Mouse (Mus musculus) brain, embryonic 14.5 days (tissue): ENCODE data around the gene Zfp366. TPM values are rescaled to one million over a fixed set of nuclear protein-coding genes. Genes with fewer than 3 reads are reported as not detected.
"Not testable (repeated sequence)": the region's sequence is repeated elsewhere in the genome, so short reads cannot be mapped to it uniquely, and the experiment has no call there.

Experiments used
- DNase-seq: peaks from one replicate; pipeline ENCODE4 v3.0.0-alpha.2; 2011; ENCODE audit warnings: low read depth
- CTCF ChIP-seq: fragments of 200-500 bp; IDR thresholded peaks from 2 replicates; pipeline ENCODE4 v1.5.1; 2012; ENCODE audit warnings: inconsistent platforms, mild to moderate bottlenecking, moderate library complexity, borderline replicate concordance; ENCODE audit not compliant: insufficient read depth, insufficient read length; ENCODE audit errors: extremely low read depth
- POLR2A ChIP-seq: fragments of 200-500 bp; IDR thresholded peaks from 2 replicates; pipeline ENCODE4 v1.6.1; 2012; ENCODE audit warnings: mild to moderate bottlenecking, inconsistent platforms, borderline replicate concordance; ENCODE audit not compliant: poor library complexity, insufficient read depth, insufficient read length, severe bottlenecking; ENCODE audit errors: extremely low read depth
- polyA plus RNA-seq: library from polyadenylated mRNA; depleted of rRNA; stranded (reverse); fragments of >200 nt; gene quantifications from 2 replicates; pipeline ENCODE4 v1.2.3, GENCODE M21; 2012

The Zfp366 gene
- polyA plus RNA-seq, 1 experiment = 4.4 TPM

DNA sequence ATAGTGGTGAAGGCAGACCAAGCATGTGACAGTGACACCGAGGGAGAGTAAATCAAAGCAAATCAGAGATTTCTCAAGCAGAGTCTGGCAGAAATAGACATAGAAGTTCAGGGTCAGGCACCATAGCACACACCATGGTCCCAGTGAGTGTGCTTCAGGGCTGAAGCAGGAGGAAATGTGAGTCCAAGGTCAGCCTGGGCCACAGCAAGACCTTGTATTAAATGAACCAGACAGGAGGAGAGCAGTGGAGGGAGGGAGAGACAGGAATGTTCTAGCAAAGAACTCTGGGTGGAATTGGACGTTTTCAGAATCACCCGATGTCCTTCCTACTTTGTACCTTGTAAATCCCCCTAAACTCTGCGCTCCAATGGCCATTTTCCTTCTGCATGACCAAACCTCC lies 21.6 kb upstream of the Zfp366 start:
- TF ChIP-seq CTCF (no peak), POLR2A (no peak)
- DNase-seq = no peak

GRCm38 (mm10) chr13:99163521-99164359 lies 20.9 kb upstream of the Zfp366 start:
- TF ChIP-seq CTCF (no peak), POLR2A (no peak)
- peak; percentile 41 for DNase-seq

DNA sequence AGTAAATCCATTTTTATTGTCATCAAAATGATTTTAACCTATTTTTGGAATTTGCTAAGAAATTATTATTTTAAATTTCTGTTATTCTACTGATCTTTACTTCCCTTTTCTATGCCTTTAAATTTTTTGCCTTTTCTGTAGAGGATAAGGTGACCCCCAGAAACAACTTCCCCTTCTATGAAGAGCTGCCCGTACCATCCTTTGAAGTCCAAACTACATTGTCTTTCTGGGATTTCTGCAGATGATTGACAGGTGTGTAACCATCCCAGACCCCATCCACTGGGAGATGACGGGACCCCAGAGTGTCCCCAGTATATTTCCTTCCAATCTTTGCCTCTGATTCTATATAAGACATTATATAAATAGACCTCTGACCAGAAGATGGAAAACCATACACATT lies 20.3 kb upstream of the Zfp366 start:
- no peak for DNase-seq
- TF ChIP-seq POLR2A (no peak), CTCF (no peak)

- no peak for TF ChIP-seq POLR2A
- no peak for DNase-seq
Observed at GRCm38 (mm10) chr13:99169401-99169800, 15.2 kb upstream of the Zfp366 start.

DNA sequence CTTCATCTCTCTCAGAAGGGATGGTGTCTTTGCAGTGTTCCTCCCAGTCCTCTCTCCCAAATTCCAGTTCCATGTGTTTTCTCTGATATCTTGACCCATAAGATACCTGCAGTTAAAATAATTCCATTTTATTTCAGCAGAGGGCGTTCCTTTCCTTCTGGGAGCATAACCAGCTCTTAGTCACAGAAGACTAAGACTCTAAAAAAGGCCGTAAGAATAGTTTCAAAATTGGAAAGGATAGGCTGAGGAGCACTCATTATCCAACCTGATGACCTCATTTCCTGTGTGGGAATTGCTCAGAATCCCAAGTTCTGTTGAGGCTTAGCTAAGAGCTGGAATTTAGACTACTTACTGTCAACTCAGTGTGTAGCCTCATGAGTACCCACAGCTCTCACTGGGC lies 14.3 kb upstream of the Zfp366 start:
- DNase-seq = no peak
- TF ChIP-seq CTCF (no peak), POLR2A (no peak)

- no peak for TF ChIP-seq CTCF
- TF ChIP-seq POLR2A = no peak
- peak; percentile 50 for DNase-seq
Observed at GRCm38 (mm10) chr13:99173849-99174248, 10.8 kb upstream of the Zfp366 start.

DNA sequence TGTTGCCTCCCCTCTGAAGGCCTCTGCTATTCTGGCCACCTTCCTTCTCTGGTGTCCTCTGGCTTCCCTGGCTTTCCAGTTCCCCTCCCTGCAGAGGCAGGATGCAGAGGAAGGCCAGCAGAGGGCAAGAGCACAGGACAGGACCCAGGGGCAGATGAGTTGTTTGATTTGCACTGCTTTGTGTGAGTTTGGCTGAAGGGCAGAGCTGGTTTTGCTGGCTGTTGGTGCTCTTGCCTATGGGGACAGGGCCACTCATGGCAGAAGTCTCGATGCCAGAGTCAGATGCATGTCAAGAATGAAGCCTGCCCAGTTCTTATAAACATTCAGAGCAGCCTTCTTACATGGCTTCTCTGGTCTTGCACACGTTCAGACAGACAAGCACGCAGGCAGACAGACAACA lies 1.8 kb upstream of the Zfp366 start:
- DNase-seq = not testable (repeated sequence)

DNA sequence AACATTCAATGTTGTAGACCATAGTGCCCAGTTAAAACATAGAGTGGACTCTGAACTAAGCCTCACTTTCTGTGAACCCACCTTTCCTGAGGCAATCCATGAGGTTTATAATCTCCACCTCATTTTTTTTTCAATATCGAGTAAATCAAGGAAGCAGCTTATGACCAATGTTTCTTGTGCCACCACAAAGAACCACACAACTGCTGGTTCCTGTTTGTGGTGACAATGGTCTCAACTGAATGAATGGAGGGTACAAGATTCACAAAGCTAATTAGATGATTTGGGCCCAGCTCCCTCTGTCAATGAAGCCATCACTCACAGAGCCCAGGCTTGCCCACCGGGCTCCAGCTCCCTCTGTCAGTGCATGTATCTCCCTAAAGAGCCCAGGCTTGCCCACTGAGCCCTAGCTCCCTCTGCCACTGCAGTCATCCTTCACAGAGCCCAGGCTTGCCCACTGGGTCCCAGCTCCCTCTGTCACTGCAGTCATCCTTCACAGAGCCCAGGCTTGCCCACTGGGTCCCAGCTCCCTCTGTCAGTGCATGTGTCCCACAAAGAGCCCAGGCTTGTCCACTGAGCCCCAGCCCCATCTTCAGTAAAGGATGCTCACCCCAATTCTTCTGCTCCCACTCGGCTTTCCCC lies 1.2 kb upstream of the Zfp366 start:
- TF ChIP-seq POLR2A (no peak), CTCF (no peak)
- no peak for DNase-seq

- no peak for DNase-seq
- TF ChIP-seq CTCF (no peak), POLR2A (no peak)
Observed at GRCm38 (mm10) chr13:99185573-99185972, 950 bp downstream of the Zfp366 start.

- DNase-seq = no peak
- TF ChIP-seq CTCF (no peak), POLR2A (no peak)
Observed at GRCm38 (mm10) chr13:99186138-99186853, 1.7 kb downstream of the Zfp366 start.

DNA sequence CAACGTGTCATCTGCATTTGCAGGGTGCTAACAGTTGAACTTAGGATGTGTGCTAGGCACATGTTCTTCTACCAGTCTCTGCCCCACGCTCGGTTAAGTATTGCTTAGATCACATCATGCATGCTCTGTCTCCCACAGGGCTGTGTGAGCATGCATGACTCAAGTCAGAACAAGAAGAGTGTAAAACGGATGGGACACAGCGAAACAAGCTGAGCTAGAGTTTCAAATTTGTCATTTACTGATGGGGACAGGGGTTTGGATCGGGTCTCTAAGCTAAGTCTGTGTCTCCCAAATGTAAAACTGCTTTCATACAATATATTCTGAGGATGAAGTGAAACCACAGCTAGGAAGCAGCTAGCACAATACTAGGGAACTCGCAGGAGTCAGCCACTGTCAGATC lies 2.2 kb downstream of the Zfp366 start:
- DNase-seq = no peak
- no peak for TF ChIP-seq POLR2A

- TF ChIP-seq POLR2A (no peak), CTCF (no peak)
- no peak for DNase-seq
Observed at GRCm38 (mm10) chr13:99187456-99187855, 2.8 kb downstream of the Zfp366 start.
